In the genomic region with DNA sequence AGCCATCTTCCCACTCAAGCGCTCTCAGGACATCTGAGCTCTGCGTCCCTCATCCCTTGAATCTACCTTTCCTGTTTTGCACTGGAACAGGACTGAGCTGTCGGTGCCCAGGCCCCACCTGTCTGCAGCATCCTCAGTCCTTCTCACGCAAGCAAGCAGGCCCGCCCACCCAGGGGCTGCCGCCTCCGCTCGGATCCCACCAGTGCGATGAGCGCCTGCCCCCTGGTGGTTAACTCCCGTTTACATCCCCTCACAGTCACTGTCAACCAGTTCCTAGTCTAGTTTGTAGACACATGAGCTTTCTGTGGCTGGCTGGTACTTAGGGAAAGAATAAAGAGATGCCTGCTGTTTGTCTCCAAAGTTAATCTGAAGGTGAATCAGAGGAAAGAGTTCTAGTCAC, we compare ENCODE assay signal across 7 mouse cellular contexts. TPM values are rescaled to one million over a fixed set of nuclear protein-coding genes. Genes with fewer than 3 reads are reported as not detected.
DNase-seq lines count a peak whose midpoint lies in the region; ATAC-seq and TF ChIP-seq lines count a peak whose summit lies in the region.

No protein-coding gene starts in this region.

- H3K4me2 ChIP-seq in hindbrain, embryonic 14.5 days (replicated peaks), result no peak overlapping the region
- H3K4me2 ChIP-seq in midbrain, embryonic 13.5 days (replicated peaks), result no peak overlapping the region

- TF ChIP-seq POLR2A in thymus, adult 2 months (IDR thresholded peaks at IDR 0.05; ENCODE audit: control insufficient read depth, extremely low read depth, insufficient read depth, low read length, poor library complexity), result no peak

- intact Hi-C loops in left cerebral cortex, postnatal 4 days (cut with DNase I), result no loop called here

- H3K4me3 ChIP-seq in thymus, adult 2 months (ENCODE audit: control insufficient read depth, insufficient read depth, low read length), result no peak overlapping the region
- no peak overlapping the region for H3K4me3 ChIP-seq in embryonic facial prominence, embryonic 10.5 days
- H3K4me3 ChIP-seq in hindbrain, embryonic 14.5 days (replicated peaks; ENCODE audit: low read length), result no peak overlapping the region
- no peak overlapping the region for H3K4me3 ChIP-seq in midbrain, embryonic 13.5 days (replicated peaks)

- peak; percentile 67 for DNase-seq in thymus, adult 2 months
- no peak for DNase-seq in thymus, adult 18-20 months
- DNase-seq in embryonic facial prominence, embryonic 10.5 days (ENCODE audit: low spot score), result peak; percentile 83
- peak; percentile 77 for DNase-seq in hindbrain, embryonic 14.5 days (ENCODE audit: low spot score)
- peak; percentile 80 for DNase-seq in left cerebral cortex, postnatal 4 days
- DNase-seq in testis, postnatal 10 days (ENCODE audit: low spot score), result peak; percentile 86

- no peaks in the 10 kb centered on the region for H3K27me3 ChIP-seq in thymus, adult 2 months (ENCODE audit: control insufficient read depth, insufficient read depth, low read length)
- no peaks in the 10 kb centered on the region for H3K27me3 ChIP-seq in embryonic facial prominence, embryonic 10.5 days (replicated peaks; ENCODE audit: low read depth, poor library complexity, severe bottlenecking)
- H3K27me3 ChIP-seq in hindbrain, embryonic 14.5 days (ENCODE audit: control insufficient read depth, insufficient read depth, low read length), result no peaks in the 10 kb centered on the region
- H3K27me3 ChIP-seq in midbrain, embryonic 13.5 days, result no peaks in the 10 kb centered on the region

- TF ChIP-seq CTCF in thymus, adult 2 months (IDR thresholded peaks at IDR 0.05; ENCODE audit: borderline replicate concordance, control insufficient read depth, extremely low read depth, insufficient read depth, low read length, poor library complexity), result peak; percentile 87; the same call in 1 of the 2 replicates

- ATAC-seq in hindbrain, embryonic 14.5 days (ENCODE audit: low FRiP score), result peak; percentile 72; the same call in 1 of the 2 replicates
- peak; percentile 79 for ATAC-seq in midbrain, embryonic 13.5 days

- H3K4me1 ChIP-seq in thymus, adult 2 months (replicated peaks; ENCODE audit: control insufficient read depth, insufficient read depth, low read length), result no peaks in the 10 kb centered on the region
- peaks cover 48% of the 10 kb centered on the region for H3K4me1 ChIP-seq in embryonic facial prominence, embryonic 10.5 days
- no peaks in the 10 kb centered on the region; the same call in 1 of the 2 replicates for H3K4me1 ChIP-seq in hindbrain, embryonic 14.5 days (replicated peaks; ENCODE audit: control insufficient read depth, insufficient read depth, low read length)
- peaks cover 49% of the 10 kb centered on the region for H3K4me1 ChIP-seq in midbrain, embryonic 13.5 days (replicated peaks)

- no peak overlapping the region for H3K9ac ChIP-seq in hindbrain, embryonic 14.5 days
- H3K9ac ChIP-seq in midbrain, embryonic 13.5 days (replicated peaks), result no peak overlapping the region

- no peak overlapping the region for H3K27ac ChIP-seq in thymus, adult 2 months (ENCODE audit: control insufficient read depth, insufficient read depth, low read length)
- H3K27ac ChIP-seq in embryonic facial prominence, embryonic 10.5 days (replicated peaks), result no peak overlapping the region
- H3K27ac ChIP-seq in hindbrain, embryonic 14.5 days, result no peak overlapping the region
- no peak overlapping the region for H3K27ac ChIP-seq in midbrain, embryonic 13.5 days

- no peaks in the 10 kb centered on the region for H3K9me3 ChIP-seq in embryonic facial prominence, embryonic 10.5 days
- H3K9me3 ChIP-seq in hindbrain, embryonic 14.5 days (ENCODE audit: control insufficient read depth, low read length), result no peaks in the 10 kb centered on the region
- no peaks in the 10 kb centered on the region for H3K9me3 ChIP-seq in midbrain, embryonic 13.5 days

- 57% methylated on average over 11 of the region's 11 CpGs for WGBS in thymus, adult 2 months
- WGBS in embryonic facial prominence, embryonic 10.5 days, result 29% methylated on average over 11 of the region's 11 CpGs
- WGBS in hindbrain, embryonic 14.5 days, result 24% methylated on average over 11 of the region's 11 CpGs
- WGBS in midbrain, embryonic 13.5 days, result 22% methylated on average over 11 of the region's 11 CpGs

- H3K36me3 ChIP-seq in thymus, adult 2 months (ENCODE audit: control insufficient read depth, insufficient read depth, low read length), result peaks cover 22% of the 10 kb centered on the region
- H3K36me3 ChIP-seq in embryonic facial prominence, embryonic 10.5 days (replicated peaks), result peaks cover 80% of the 10 kb centered on the region
- peaks cover 28% of the 10 kb centered on the region for H3K36me3 ChIP-seq in hindbrain, embryonic 14.5 days (replicated peaks; ENCODE audit: control insufficient read depth, insufficient read depth)
- H3K36me3 ChIP-seq in midbrain, embryonic 13.5 days, result peaks cover 31% of the 10 kb centered on the region

RNA-seq across cellular contexts. Expression of a gene that starts 18.9 kb away (rescaled TPM):
- 54.2 and 62.1 TPM in 2 replicates for polyA plus RNA-seq in thymus, adult 2 months (2012; rRNA removed)
- polyA plus RNA-seq in embryonic facial prominence, embryonic 10.5 days (2016; fragmentation: Nextera tagmentation; extraction: Ambion mirVana), result 37.4 and 39.0 TPM in 2 replicates
- 17.8 and 23.7 TPM in 2 replicates for polyA plus RNA-seq in hindbrain, embryonic 14.5 days (2014; fragmentation: Nextera tagmentation; extraction: Ambion mirVana)
- 10 to 100 TPM; 54.5 to 56.8 TPM for total RNA-seq in left cerebral cortex, postnatal 4 days (2021)
- polyA plus RNA-seq in midbrain, embryonic 13.5 days (2015; fragmentation: Nextera tagmentation; extraction: Ambion mirVana), result 26.0 and 30.7 TPM in 2 replicates

RNA-seq across cellular contexts. Expression of a gene that starts 27.0 kb away (rescaled TPM):
- 29.1 and 29.3 TPM in 2 replicates for polyA plus RNA-seq in thymus, adult 2 months (2012; rRNA removed)
- 29.3 and 30.6 TPM in 2 replicates for polyA plus RNA-seq in embryonic facial prominence, embryonic 10.5 days (2016; fragmentation: Nextera tagmentation; extraction: Ambion mirVana)
- polyA plus RNA-seq in hindbrain, embryonic 14.5 days (2014; fragmentation: Nextera tagmentation; extraction: Ambion mirVana), result 26.2 and 27.6 TPM in 2 replicates
- total RNA-seq in left cerebral cortex, postnatal 4 days (2021), result 10 to 100 TPM; 30.4 to 31.4 TPM
- polyA plus RNA-seq in midbrain, embryonic 13.5 days (2015; fragmentation: Nextera tagmentation; extraction: Ambion mirVana), result 22.9 and 26.3 TPM in 2 replicates

RNA-seq across cellular contexts. Expression of a gene that starts 32.6 kb away (rescaled TPM):
- polyA plus RNA-seq in thymus, adult 2 months (2012; rRNA removed), result 0.08 and 0.23 TPM in 2 replicates
- 0.05 and 0.11 TPM in 2 replicates for polyA plus RNA-seq in embryonic facial prominence, embryonic 10.5 days (2016; fragmentation: Nextera tagmentation; extraction: Ambion mirVana)
- 0.46 and 0.96 TPM in 2 replicates for polyA plus RNA-seq in hindbrain, embryonic 14.5 days (2014; fragmentation: Nextera tagmentation; extraction: Ambion mirVana)
- under 1 TPM in 1 of 2 experiments, not detected in 1; 0.40 TPM for total RNA-seq in left cerebral cortex, postnatal 4 days (2021)
- polyA plus RNA-seq in midbrain, embryonic 13.5 days (2015; fragmentation: Nextera tagmentation; extraction: Ambion mirVana), result 0.22 TPM in 1 of 2 replicates, not detected in the other

RNA-seq across cellular contexts. Expression of a gene that starts 42.5 kb away (rescaled TPM):
- polyA plus RNA-seq in thymus, adult 2 months (2012; rRNA removed), result 105 and 111 TPM in 2 replicates
- polyA plus RNA-seq in embryonic facial prominence, embryonic 10.5 days (2016; fragmentation: Nextera tagmentation; extraction: Ambion mirVana), result 65.6 and 69.4 TPM in 2 replicates
- polyA plus RNA-seq in hindbrain, embryonic 14.5 days (2014; fragmentation: Nextera tagmentation; extraction: Ambion mirVana), result 44.2 and 46.9 TPM in 2 replicates
- total RNA-seq in left cerebral cortex, postnatal 4 days (2021), result 10 to 100 TPM; 36.6 to 41.4 TPM
- polyA plus RNA-seq in midbrain, embryonic 13.5 days (2015; fragmentation: Nextera tagmentation; extraction: Ambion mirVana), result 47.2 and 52.3 TPM in 2 replicates

Comparison
In these comparisons a context has a peak if more than half of its experiments do, and no peak if none do; other contexts are left out.
1. DNase-seq: peak in thymus, adult 2 months (single experiment), embryonic facial prominence, embryonic 10.5 days (single experiment), hindbrain, embryonic 14.5 days (single experiment), left cerebral cortex, postnatal 4 days (single experiment) and testis, postnatal 10 days (single experiment); none in thymus, adult 18-20 months (0 of 2).